In genomic region chr7:128080012-128080411, GRCm38 (mm10) we compare ENCODE assay signal across 30 mouse cellular contexts. TPM values are rescaled to one million over a fixed set of nuclear protein-coding genes. Genes with fewer than 3 reads are reported as not detected.
DNase-seq lines count a peak whose midpoint lies in the region; ATAC-seq lines count a peak whose summit lies in the region.
"Had no signal": no experiment of that assay in that cellular context is flagged by ENCODE, and none has a peak within 500 bp of the region (broad histone marks: within the 10 kb centered on the region; RNA-seq: fewer than 3 reads in every experiment).

No protein-coding gene starts in this region.

- no peak overlapping the region for H3K4me3 ChIP-seq in liver, embryonic 11.5 days (ENCODE audit: low read depth, low read length)
- H3K4me3 ChIP-seq in liver, embryonic 12.5 days = no peak overlapping the region
- no peak overlapping the region for H3K4me3 ChIP-seq in midbrain, embryonic 10.5 days
- H3K4me3 ChIP-seq: forebrain, embryonic 15.5 days; hindbrain, embryonic 12.5 days; layer of hippocampus, adult 2 months; megakaryocyte, embryonic 14.5 days had no signal

- no peak overlapping the region for H3K4me2 ChIP-seq in liver, embryonic 11.5 days
- H3K4me2 ChIP-seq in liver, embryonic 12.5 days = no peak overlapping the region
- H3K4me2 ChIP-seq: forebrain, embryonic 15.5 days; hindbrain, embryonic 12.5 days had no signal

- no peak overlapping the region for H3K27ac ChIP-seq in liver, embryonic 11.5 days (ENCODE audit: low read depth, low read length)
- H3K27ac ChIP-seq in liver, embryonic 12.5 days = no peak overlapping the region
- H3K27ac ChIP-seq in midbrain, embryonic 10.5 days (replicated peaks) = no peak overlapping the region
- H3K27ac ChIP-seq: forebrain, embryonic 15.5 days; hindbrain, embryonic 12.5 days; kidney, postnatal 0 days; layer of hippocampus, adult 2 months had no signal

- H3K9me3 ChIP-seq in liver, embryonic 11.5 days (ENCODE audit: control insufficient read depth, low read length) = no peaks in the 10 kb centered on the region
- H3K9me3 ChIP-seq in liver, embryonic 12.5 days (replicated peaks) = no peaks in the 10 kb centered on the region
- H3K9me3 ChIP-seq in midbrain, embryonic 10.5 days (replicated peaks) = no peaks in the 10 kb centered on the region
- H3K9me3 ChIP-seq: forebrain, embryonic 15.5 days; hindbrain, embryonic 12.5 days; megakaryocyte, embryonic 14.5 days had no signal

- peak; percentile 20 for DNase-seq in liver, embryonic 11.5 days (ENCODE audit: low spot score)
- peak; percentile 54 for DNase-seq in WW6 (ENCODE audit: low read depth, low spot score)
- peak; percentile 92 for DNase-seq in thymus, postnatal 0 days (ENCODE audit: low spot score)
- DNase-seq in kidney, postnatal 14 days = no peak
- no peak for DNase-seq in embryo, embryonic 10.5 days (ENCODE audit: low spot score)
- DNase-seq in midbrain, embryonic 10.5 days (ENCODE audit: low spot score) = no peak
- DNase-seq: adrenal gland, postnatal 10 days; B cell, adult 2 months; cerebellum, postnatal 14 days; embryo, embryonic 11 days; gastrocnemius, postnatal 14 days; kidney, adult 18-20 months; layer of hippocampus, postnatal 36 days; liver; lung, adult 18-20 months; lung, postnatal 14 days; right cerebral cortex, adult 18-20 months had no signal

- WGBS in liver, embryonic 11.5 days = 84% methylated on average over 8 of the region's 8 CpGs
- 65% methylated on average over 8 of the region's 8 CpGs for whole genome bisulfite sequencing in liver, embryonic 12.5 days (ENCODE audit: insufficient replicate concordance)
- WGBS in midbrain, embryonic 10.5 days = 84% methylated on average over 8 of the region's 8 CpGs

- H3K27me3 ChIP-seq in liver, embryonic 11.5 days (replicated peaks; ENCODE audit: control insufficient read depth, insufficient read depth, low read length) = no peaks in the 10 kb centered on the region
- no peaks in the 10 kb centered on the region for H3K27me3 ChIP-seq in liver, embryonic 12.5 days (replicated peaks)
- no peaks in the 10 kb centered on the region for H3K27me3 ChIP-seq in midbrain, embryonic 10.5 days (ENCODE audit: low read depth, poor library complexity, severe bottlenecking)
- H3K27me3 ChIP-seq: forebrain, embryonic 15.5 days; hindbrain, embryonic 12.5 days had no signal

- ATAC-seq in liver, embryonic 11.5 days (replicated peaks; ENCODE audit: low FRiP score) = no peak
- ATAC-seq in liver, embryonic 12.5 days = no peak
- ATAC-seq: activated CD4-positive, CD25-positive, alpha-beta regulatory T cell, adult 4 months; forebrain, embryonic 15.5 days; midbrain, embryonic 16.5 days had no signal

- no peak overlapping the region for H3K9ac ChIP-seq in liver, embryonic 11.5 days (ENCODE audit: low read depth, low read length)
- no peak overlapping the region for H3K9ac ChIP-seq in liver, embryonic 12.5 days
- H3K9ac ChIP-seq: forebrain, embryonic 15.5 days; hindbrain, embryonic 12.5 days had no signal

- no peaks in the 10 kb centered on the region for H3K4me1 ChIP-seq in liver, embryonic 11.5 days (replicated peaks; ENCODE audit: control insufficient read depth, insufficient read depth, low read length)
- H3K4me1 ChIP-seq in liver, embryonic 12.5 days = no peaks in the 10 kb centered on the region
- no peaks in the 10 kb centered on the region for H3K4me1 ChIP-seq in midbrain, embryonic 10.5 days
- H3K4me1 ChIP-seq: forebrain, embryonic 15.5 days; hindbrain, embryonic 12.5 days; megakaryocyte, embryonic 14.5 days had no signal

- H3K36me3 ChIP-seq in liver, embryonic 11.5 days (ENCODE audit: control insufficient read depth, insufficient read depth, low read length) = no peaks in the 10 kb centered on the region
- no peaks in the 10 kb centered on the region for H3K36me3 ChIP-seq in liver, embryonic 12.5 days
- H3K36me3 ChIP-seq in midbrain, embryonic 10.5 days = no peaks in the 10 kb centered on the region
- H3K36me3 ChIP-seq: forebrain, embryonic 15.5 days; hindbrain, embryonic 12.5 days had no signal

RNA-seq across cellular contexts. Expression of gene Gm49368, which starts 17.5 kb away (rescaled TPM):
- polyA plus RNA-seq in liver, embryonic 11.5 days (2014; fragmentation: Nextera tagmentation; extraction: Ambion mirVana) = not detected in 2 replicates
- not detected in 2 replicates for polyA plus RNA-seq in liver, embryonic 12.5 days (2016; fragmentation: Nextera tagmentation; extraction: Ambion mirVana)
- polyA plus RNA-seq in thymus, postnatal 0 days (2015; fragmentation: Nextera tagmentation; extraction: Ambion mirVana) = not detected in 2 replicates
- polyA plus RNA-seq in midbrain, embryonic 10.5 days (2016; fragmentation: Nextera tagmentation; extraction: Ambion mirVana) = not detected in 2 replicates
- polyA plus RNA-seq: brain, embryonic 14.5 days; embryonic facial prominence, embryonic 14.5 days; forebrain, embryonic 15.5 days; heart, postnatal 0 days; hindbrain, embryonic 12.5 days; kidney, postnatal 0 days; midbrain, embryonic 16.5 days; neural tube, embryonic 11.5 days; testis, adult 2 months had no signal

RNA-seq across cellular contexts. Expression of gene Itgam, which starts 17.6 kb away (rescaled TPM):
- polyA plus RNA-seq in liver, embryonic 11.5 days (2014; fragmentation: Nextera tagmentation; extraction: Ambion mirVana) = 1.8 and 1.9 TPM in 2 replicates
- 2.1 and 2.2 TPM in 2 replicates for polyA plus RNA-seq in liver, embryonic 12.5 days (2016; fragmentation: Nextera tagmentation; extraction: Ambion mirVana)
- polyA plus RNA-seq in thymus, postnatal 0 days (2015; fragmentation: Nextera tagmentation; extraction: Ambion mirVana) = 1.2 and 1.4 TPM in 2 replicates
- polyA plus RNA-seq in midbrain, embryonic 10.5 days (2016; fragmentation: Nextera tagmentation; extraction: Ambion mirVana) = 0.48 and 0.68 TPM in 2 replicates

RNA-seq across cellular contexts. Expression of gene Itgax, which starts 49.3 kb away (rescaled TPM):
- 0.12 and 0.18 TPM in 2 replicates for polyA plus RNA-seq in liver, embryonic 11.5 days (2014; fragmentation: Nextera tagmentation; extraction: Ambion mirVana)
- 0.17 and 0.19 TPM in 2 replicates for polyA plus RNA-seq in liver, embryonic 12.5 days (2016; fragmentation: Nextera tagmentation; extraction: Ambion mirVana)
- polyA plus RNA-seq in thymus, postnatal 0 days (2015; fragmentation: Nextera tagmentation; extraction: Ambion mirVana) = 1.5 and 1.6 TPM in 2 replicates
- not detected in 2 replicates for polyA plus RNA-seq in midbrain, embryonic 10.5 days (2016; fragmentation: Nextera tagmentation; extraction: Ambion mirVana)
- polyA plus RNA-seq: activated CD4-positive, CD25-positive, alpha-beta regulatory T cell, adult 4 months; forebrain, embryonic 15.5 days; neural tube, embryonic 11.5 days had no signal

Comparison
In these comparisons a context has a peak if more than half of its experiments do, and no peak if none do; other contexts are left out.
1. DNase-seq: peak in liver, embryonic 11.5 days (single experiment), WW6 (single experiment) and thymus, postnatal 0 days (single experiment); none in kidney, postnatal 14 days (single experiment), embryo, embryonic 10.5 days (single experiment) and midbrain, embryonic 10.5 days (single experiment).